Mouse (Mus musculus): Measurements from ENCODE around the gene Bola1.

DNA sequence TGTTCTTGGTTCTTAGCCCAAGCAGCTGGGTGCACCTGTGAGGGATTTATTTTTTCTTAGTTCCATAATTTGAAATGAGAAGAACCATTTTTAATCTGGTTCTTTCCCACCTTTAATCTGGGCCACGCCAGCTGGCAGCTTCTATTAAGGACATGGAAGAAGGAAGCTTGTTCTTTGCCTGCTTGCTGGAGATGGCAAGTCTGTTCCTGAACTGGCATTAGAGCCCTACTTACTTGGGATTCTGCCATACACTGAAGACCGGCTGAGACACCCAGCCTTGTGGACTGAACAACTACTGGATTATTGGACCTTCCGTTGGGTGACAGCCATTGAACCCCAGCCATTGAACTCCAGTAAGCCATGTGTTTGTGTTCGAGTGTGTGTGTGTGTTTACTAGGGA lies 3.3 kb upstream of the Bola1 start:
- TF ChIP-seq POLR2AphosphoS2 (IDR thresholded peaks at IDR 0.05; ENCODE audit: low read depth, low read length) (no peak), CTCF (conservative IDR thresholded peaks at IDR 0.05 in 1 of 2, IDR thresholded peaks at IDR 0.05 in 1 of 2; ENCODE audit: low read depth in 2 of 2, low read length in 2 of 2) (no peak), POLR2A (IDR thresholded peaks at IDR 0.05; ENCODE audit: low read depth, low read length) (no peak), SIN3A (IDR thresholded peaks at IDR 0.05; ENCODE audit: low read length) (no peak), USF2 (conservative IDR thresholded peaks at IDR 0.05; ENCODE audit: low read depth, low read length) (no peak), E2F4 (IDR thresholded peaks at IDR 0.05; ENCODE audit: insufficient replicate concordance, low read depth, low read length) (no peak), NELFE (IDR thresholded peaks at IDR 0.05; ENCODE audit: low read depth, low read length) (no peak), ZNF384 (IDR thresholded peaks at IDR 0.05; ENCODE audit: low read depth, low read length) (no peak), MAX (IDR thresholded peaks at IDR 0.05; ENCODE audit: low read length) (no peak)

Data from CH12.LX (cell line).